ENCODE assay signal across 8 mouse cellular contexts in genomic region chr17:23546333-23546701, GRCm38 (mm10). TPM values are rescaled to one million over a fixed set of nuclear protein-coding genes. Genes with fewer than 3 reads are reported as not detected.
DNase-seq lines count a peak whose midpoint lies in the region; ATAC-seq and TF ChIP-seq lines count a peak whose summit lies in the region.

No protein-coding gene starts in this region.

- H3K27ac ChIP-seq in forebrain, embryonic 10.5 days = peak overlapping the region; percentile 85
- peak overlapping the region; percentile 84 for H3K27ac ChIP-seq in heart, postnatal 0 days (ENCODE audit: low read depth)
- peak overlapping the region; percentile 91 for H3K27ac ChIP-seq in layer of hippocampus, adult 2 months
- H3K27ac ChIP-seq in lung, embryonic 16.5 days (ENCODE audit: low read length) = peak overlapping the region; percentile 87
- no peak overlapping the region for H3K27ac ChIP-seq in olfactory bulb, adult 2 months (ENCODE audit: insufficient read depth, low read depth, low read length)

- H3K27me3 ChIP-seq in forebrain, embryonic 10.5 days (ENCODE audit: poor library complexity, severe bottlenecking) = peaks cover 20% of the 10 kb centered on the region; the same call in 1 of the 2 replicates
- no peaks in the 10 kb centered on the region for H3K27me3 ChIP-seq in heart, postnatal 0 days (ENCODE audit: control insufficient read depth, insufficient read depth, low read length)
- no peaks in the 10 kb centered on the region for H3K27me3 ChIP-seq in lung, embryonic 16.5 days (ENCODE audit: control insufficient read depth, insufficient read depth, low read depth, low read length)

- peak overlapping the region; percentile 79 for H3K9ac ChIP-seq in heart, postnatal 0 days (replicated peaks; ENCODE audit: low read depth, low read length)
- peak overlapping the region; percentile 77 for H3K9ac ChIP-seq in lung, embryonic 16.5 days (ENCODE audit: low read length)

- H3K4me1 ChIP-seq in forebrain, embryonic 10.5 days = peaks cover 40% of the 10 kb centered on the region
- no peaks in the 10 kb centered on the region; the same call in 1 of the 2 replicates for H3K4me1 ChIP-seq in heart, postnatal 0 days (ENCODE audit: control insufficient read depth, insufficient read depth)
- H3K4me1 ChIP-seq in lung, embryonic 16.5 days (replicated peaks; ENCODE audit: control insufficient read depth, insufficient read depth, low read length) = peaks cover 23% of the 10 kb centered on the region
- H3K4me1 ChIP-seq in olfactory bulb, adult 2 months (ENCODE audit: control insufficient read depth, insufficient read depth, low read length) = no peaks in the 10 kb centered on the region; the same call in 1 of the 2 replicates

- WGBS in forebrain, embryonic 10.5 days = under 1% methylated on average over 20 of the region's 20 CpGs
- WGBS in heart, postnatal 0 days = under 1% methylated on average over 20 of the region's 20 CpGs
- WGBS in lung, embryonic 16.5 days = 3% methylated on average over 20 of the region's 20 CpGs
- under 1% methylated on average over 20 of the region's 20 CpGs for WGBS in olfactory bulb, adult 2 months

- no peak for TF ChIP-seq CTCF in brain, embryonic 14.5 days (IDR thresholded peaks at IDR 0.05; ENCODE audit: borderline replicate concordance, extremely low read depth, insufficient read depth, insufficient read length)
- no peak for TF ChIP-seq CTCF in heart, postnatal 0 days (IDR thresholded peaks at IDR 0.05; ENCODE audit: low read depth)
- no peak for TF ChIP-seq CTCF in layer of hippocampus, adult 2 months (conservative IDR thresholded peaks at IDR 0.05)
- no peak for TF ChIP-seq CTCF in olfactory bulb, adult 2 months (IDR thresholded peaks at IDR 0.05; ENCODE audit: insufficient read depth, low read depth, low read length)

- no peak for TF ChIP-seq POLR2A in brain, embryonic 14.5 days (IDR thresholded peaks at IDR 0.05; ENCODE audit: borderline replicate concordance, extremely low read depth, insufficient read depth, insufficient read length, poor library complexity, severe bottlenecking)
- no peak for TF ChIP-seq POLR2A in olfactory bulb, adult 2 months (IDR thresholded peaks at IDR 0.05; ENCODE audit: insufficient read depth, low read depth, low read length)

- peak; percentile 39 for ATAC-seq in heart, postnatal 0 days (ENCODE audit: insufficient read depth, low read depth)
- ATAC-seq in lung, embryonic 16.5 days (ENCODE audit: low read depth) = peak; percentile 39

- H3K4me2 ChIP-seq in heart, postnatal 0 days (ENCODE audit: low read depth, low read length) = peak overlapping the region; percentile 69
- H3K4me2 ChIP-seq in lung, embryonic 16.5 days (ENCODE audit: low read depth, low read length) = peak overlapping the region; percentile 53

- peak; percentile 92 for DNase-seq in ES-CJ7 (ENCODE audit: low read depth, low spot score)
- peak; percentile 82 for DNase-seq in brain, embryonic 14.5 days (ENCODE audit: low read depth)
- DNase-seq in forebrain, embryonic 10.5 days (ENCODE audit: extremely low spot score, low spot score) = peak; percentile 88
- DNase-seq in heart, postnatal 0 days (ENCODE audit: low spot score) = peak; percentile 64
- peak; percentile 59 to 77 for DNase-seq in layer of hippocampus, adult 2 months (ENCODE audit: low spot score in 2 of 2)
- DNase-seq in thymus, postnatal 36 days = peak; percentile 75 to 78

- H3K36me3 ChIP-seq in forebrain, embryonic 10.5 days (replicated peaks) = no peaks in the 10 kb centered on the region
- H3K36me3 ChIP-seq in heart, postnatal 0 days (replicated peaks; ENCODE audit: control insufficient read depth, insufficient read depth, low read length) = no peaks in the 10 kb centered on the region
- no peaks in the 10 kb centered on the region for H3K36me3 ChIP-seq in lung, embryonic 16.5 days (ENCODE audit: control insufficient read depth, insufficient read depth, low read length)

- H3K4me3 ChIP-seq in forebrain, embryonic 10.5 days = peak overlapping the region; percentile 78
- peak overlapping the region; percentile 84 for H3K4me3 ChIP-seq in heart, postnatal 0 days (ENCODE audit: low read depth, low read length)
- peak overlapping the region; percentile 81 for H3K4me3 ChIP-seq in layer of hippocampus, adult 2 months
- H3K4me3 ChIP-seq in lung, embryonic 16.5 days (ENCODE audit: low read length) = peak overlapping the region; percentile 85
- H3K4me3 ChIP-seq in olfactory bulb, adult 2 months (ENCODE audit: insufficient read depth, low read depth, low read length) = peak overlapping the region; percentile 93

- 0 out of 2 replicates have a peak, but pooled peaks have one; percentile 11 for TF ChIP-seq EP300 in heart, postnatal 0 days (IDR thresholded peaks at IDR 0.05; ENCODE audit: low read depth)

- H3K9me3 ChIP-seq in forebrain, embryonic 10.5 days = no peaks in the 10 kb centered on the region
- H3K9me3 ChIP-seq in heart, postnatal 0 days (replicated peaks; ENCODE audit: control insufficient read depth, low read length) = no peaks in the 10 kb centered on the region
- no peaks in the 10 kb centered on the region for H3K9me3 ChIP-seq in lung, embryonic 16.5 days (ENCODE audit: control insufficient read depth, low read length)

RNA-seq across cellular contexts. Expression of gene Zfp213, which starts 17.7 kb away (rescaled TPM):
- 16.7 and 21.4 TPM in 2 replicates for polyA plus RNA-seq in brain, embryonic 14.5 days (2012; rRNA removed)
- 27.6 and 29.9 TPM in 2 replicates for polyA plus RNA-seq in forebrain, embryonic 10.5 days (2016; fragmentation: Nextera tagmentation; extraction: Ambion mirVana)
- total RNA-seq in heart, postnatal 0 days (2014; rRNA removed; ENCODE audit: low replicate concordance) = 12.6 and 21.4 TPM in 2 replicates
- polyA plus RNA-seq in heart, postnatal 0 days (2015; fragmentation: Nextera tagmentation; extraction: Ambion mirVana) = 9.6 and 9.8 TPM in 2 replicates
- total RNA-seq in layer of hippocampus, adult 2 months (2021) = 1 to 10 TPM; 5.7 to 6.9 TPM
- polyA plus RNA-seq in lung, embryonic 16.5 days (2015; fragmentation: Nextera tagmentation; extraction: Ambion mirVana) = 17.4 and 21.7 TPM in 2 replicates
- polyA plus RNA-seq in olfactory bulb, adult 2 months (2012; ENCODE audit: insufficient read depth, insufficient read length, low replicate concordance, missing spikeins) = not detected in 2 replicates

RNA-seq across cellular contexts. Expression of gene Zfp13, which starts 53.0 kb away (rescaled TPM):
- 46.8 and 47.4 TPM in 2 replicates for polyA plus RNA-seq in brain, embryonic 14.5 days (2012; rRNA removed)
- polyA plus RNA-seq in forebrain, embryonic 10.5 days (2016; fragmentation: Nextera tagmentation; extraction: Ambion mirVana) = 22.1 and 22.2 TPM in 2 replicates
- 17.9 and 18.5 TPM in 2 replicates for total RNA-seq in heart, postnatal 0 days (2014; rRNA removed; ENCODE audit: low replicate concordance)
- 5.3 and 6.4 TPM in 2 replicates for polyA plus RNA-seq in heart, postnatal 0 days (2015; fragmentation: Nextera tagmentation; extraction: Ambion mirVana)
- 10 to 100 TPM; 30.1 to 33.6 TPM for total RNA-seq in layer of hippocampus, adult 2 months (2021)
- 12.9 TPM in 2 replicates for polyA plus RNA-seq in lung, embryonic 16.5 days (2015; fragmentation: Nextera tagmentation; extraction: Ambion mirVana)
- polyA plus RNA-seq in olfactory bulb, adult 2 months (2012; ENCODE audit: insufficient read depth, insufficient read length, low replicate concordance, missing spikeins) = not detected in 2 replicates

RNA-seq across cellular contexts. Expression of gene Zscan10, which starts 54.3 kb away (rescaled TPM):
- polyA plus RNA-seq in brain, embryonic 14.5 days (2012; rRNA removed) = 0.05 and 0.22 TPM in 2 replicates
- polyA plus RNA-seq in forebrain, embryonic 10.5 days (2016; fragmentation: Nextera tagmentation; extraction: Ambion mirVana) = 0.42 and 0.65 TPM in 2 replicates
- total RNA-seq in heart, postnatal 0 days (2014; rRNA removed; ENCODE audit: low replicate concordance) = not detected in 2 replicates
- not detected in 2 replicates for polyA plus RNA-seq in heart, postnatal 0 days (2015; fragmentation: Nextera tagmentation; extraction: Ambion mirVana)
- total RNA-seq in layer of hippocampus, adult 2 months (2021) = not detected
- 0.26 and 0.36 TPM in 2 replicates for polyA plus RNA-seq in lung, embryonic 16.5 days (2015; fragmentation: Nextera tagmentation; extraction: Ambion mirVana)
- polyA plus RNA-seq in olfactory bulb, adult 2 months (2012; ENCODE audit: insufficient read depth, insufficient read length, low replicate concordance, missing spikeins) = not detected in 2 replicates

Comparison
In these comparisons a context has a peak if more than half of its experiments do, and no peak if none do; other contexts are left out.
1. RNA of gene Zfp213, which starts 17.7 kb away (polyA plus RNA-seq): 27.6 to 29.9 TPM in forebrain, embryonic 10.5 days, 17.4 to 21.7 TPM in lung, embryonic 16.5 days, 16.7 to 21.4 TPM in brain, embryonic 14.5 days and 9.6 to 9.8 TPM in heart, postnatal 0 days; not detected in olfactory bulb, adult 2 months; every median in the first group is over 10 times any median in the second.
2. Peak in every context shown above with its lines, with median percentiles within 50 percentile points of each other: DNase-seq and H3K4me3 ChIP-seq.